Mouse (Mus musculus): ENCODE results near the gene Parp1. TPM values are rescaled to one million over a fixed set of nuclear protein-coding genes. Genes with fewer than 3 reads are reported as not detected.
A peak's percentile ranks its signal among the peaks of the same experiment; 100 is the strongest.
"Not testable (repeated sequence)": the region's sequence is repeated elsewhere in the genome, so short reads cannot be mapped to it uniquely, and the experiment has no call there.

Parp1 gene
- polyA plus RNA-seq, 1 experiment from 2014 or later = 109 TPM

DNA sequence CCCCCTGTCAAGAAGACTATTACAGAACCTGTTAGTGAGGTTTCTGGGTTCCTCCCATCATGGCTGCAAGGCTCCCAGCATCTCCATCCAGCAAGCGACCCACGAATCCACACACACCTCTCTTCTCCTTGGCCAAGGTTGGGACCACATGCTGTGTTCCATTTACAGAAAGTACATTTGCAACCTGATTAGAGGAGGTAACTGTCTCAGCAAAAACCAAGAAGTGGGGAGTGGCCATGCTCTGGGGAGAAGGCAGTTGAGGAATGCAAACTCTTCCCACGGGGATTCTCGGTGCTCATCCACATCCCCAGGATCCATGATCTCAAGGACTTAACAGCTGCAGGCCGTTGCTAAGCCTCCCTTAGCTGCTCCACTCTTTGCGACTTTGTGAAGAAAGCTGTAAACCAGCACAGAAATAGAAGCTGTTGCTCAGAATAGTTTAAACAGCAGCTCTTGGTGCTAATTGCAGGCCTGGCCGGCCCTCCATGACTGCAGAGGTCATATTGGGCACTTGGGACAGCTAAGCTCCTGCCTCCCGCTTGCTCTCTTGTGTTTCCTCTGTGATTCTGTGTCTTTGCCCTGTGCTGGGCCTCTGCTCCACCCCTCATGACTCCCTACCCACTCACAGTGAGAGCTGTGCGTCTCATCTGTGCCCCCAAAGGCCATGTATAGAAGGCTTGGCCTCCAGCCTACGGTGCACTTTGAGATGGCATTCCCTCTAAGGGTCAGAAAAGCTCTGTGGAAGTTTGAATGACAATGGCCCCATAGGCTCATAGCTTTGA lies 38.3 kb downstream of the Parp1 start:
- Histone ChIP-seq H3K4me2 (replicated peaks) (no peak overlapping the region), H3K4me1 (replicated peaks) (no peaks in the 10 kb centered on the region), H3K9ac (no peak overlapping the region), H3K36me3 (peaks cover 2% of the 10 kb centered on the region; the same call in 1 of the 2 replicates), H3K27me3 (replicated peaks) (no peaks in the 10 kb centered on the region), H3K27ac (no peak overlapping the region), H3K9me3 (no peaks in the 10 kb centered on the region), H3K4me3 (replicated peaks) (no peak overlapping the region)
- WGBS = 69% methylated on average over 10 of the region's 10 CpGs
- no peak for ATAC-seq

DNA sequence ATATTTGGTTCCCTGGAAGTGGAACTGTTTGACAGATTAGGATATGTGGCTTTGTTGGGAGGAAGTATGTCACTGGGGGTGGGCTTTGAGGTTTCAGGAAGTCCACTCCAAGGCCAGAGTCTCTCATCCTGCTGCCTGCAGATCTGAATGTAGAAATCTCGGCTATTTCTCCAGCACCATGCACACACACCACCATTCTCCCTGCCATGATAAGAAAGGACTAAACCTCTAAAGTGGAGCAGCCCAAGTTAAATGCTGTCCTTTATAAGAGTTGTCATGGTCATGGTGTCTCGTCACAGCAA lies 38.8 kb downstream of the Parp1 start:
- Histone ChIP-seq H3K9me3 (no peaks in the 10 kb centered on the region), H3K4me1 (replicated peaks) (no peaks in the 10 kb centered on the region), H3K27ac (no peak overlapping the region), H3K36me3 (peaks cover 2% of the 10 kb centered on the region; the same call in 1 of the 2 replicates), H3K4me2 (replicated peaks) (no peak overlapping the region), H3K27me3 (replicated peaks) (no peaks in the 10 kb centered on the region), H3K4me3 (replicated peaks) (no peak overlapping the region), H3K9ac (no peak overlapping the region)
- ATAC-seq = no peak
- WGBS = 84% methylated on average over 2 of the region's 2 CpGs

DNA sequence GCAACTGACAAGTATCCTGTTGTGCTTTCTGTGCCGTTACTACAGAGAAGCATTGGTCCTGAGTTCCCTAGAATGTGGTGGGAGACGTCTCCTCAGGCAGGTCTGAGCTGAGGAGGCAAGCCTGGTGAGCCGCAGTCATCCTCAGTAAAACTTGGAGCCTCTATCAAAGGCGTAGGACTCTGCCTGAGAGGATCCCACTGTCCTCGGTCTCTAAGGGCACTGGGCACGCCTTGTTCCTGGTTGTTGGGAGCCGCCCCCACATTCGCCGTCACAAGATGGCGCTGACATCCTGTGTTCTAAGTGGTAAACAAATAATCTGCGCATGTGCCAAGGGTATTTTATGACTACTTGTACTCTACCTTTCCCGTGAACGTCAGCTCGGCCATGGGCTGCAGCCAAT lies 43.1 kb downstream of the Parp1 start:
- H3K36me3 ChIP-seq; H3K4me1 ChIP-seq (replicated peaks); H3K27me3 ChIP-seq (replicated peaks); H3K9ac ChIP-seq; ATAC-seq; H3K9me3 ChIP-seq; H3K4me3 ChIP-seq (replicated peaks); H3K4me2 ChIP-seq (replicated peaks); H3K27ac ChIP-seq: not testable (repeated sequence)
- 93% methylated on average over 11 of the region's 14 CpGs for WGBS

DNA sequence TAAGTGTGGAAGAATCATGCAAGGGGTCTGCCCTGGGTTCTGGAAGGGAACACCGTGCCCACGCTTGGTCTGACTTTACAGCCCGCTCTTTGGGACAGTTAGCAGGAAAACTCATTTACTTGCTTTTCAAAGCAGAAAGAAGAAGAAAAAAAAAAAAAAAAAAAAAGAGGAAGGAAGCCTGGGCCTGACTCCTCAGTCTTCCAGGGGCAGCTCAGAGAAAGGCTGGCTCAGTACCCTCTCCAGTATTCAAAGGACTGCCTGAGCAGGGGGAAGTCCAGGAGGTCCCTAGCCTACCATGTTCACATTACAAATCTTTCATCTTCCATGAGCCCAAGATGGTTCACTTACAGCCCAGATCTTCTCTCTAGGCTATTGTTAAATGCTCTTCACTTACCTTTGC lies 48.0 kb downstream of the Parp1 start:
- no peak for ATAC-seq
- WGBS = 99% methylated on average over 3 of the region's 3 CpGs
- Histone ChIP-seq H3K4me1 (replicated peaks) (no peaks in the 10 kb centered on the region), H3K9ac (no peak overlapping the region), H3K27me3 (replicated peaks) (no peaks in the 10 kb centered on the region), H3K4me2 (replicated peaks) (no peak overlapping the region), H3K4me3 (replicated peaks) (no peak overlapping the region), H3K9me3 (no peaks in the 10 kb centered on the region), H3K36me3 (no peaks in the 10 kb centered on the region), H3K27ac (no peak overlapping the region)

DNA sequence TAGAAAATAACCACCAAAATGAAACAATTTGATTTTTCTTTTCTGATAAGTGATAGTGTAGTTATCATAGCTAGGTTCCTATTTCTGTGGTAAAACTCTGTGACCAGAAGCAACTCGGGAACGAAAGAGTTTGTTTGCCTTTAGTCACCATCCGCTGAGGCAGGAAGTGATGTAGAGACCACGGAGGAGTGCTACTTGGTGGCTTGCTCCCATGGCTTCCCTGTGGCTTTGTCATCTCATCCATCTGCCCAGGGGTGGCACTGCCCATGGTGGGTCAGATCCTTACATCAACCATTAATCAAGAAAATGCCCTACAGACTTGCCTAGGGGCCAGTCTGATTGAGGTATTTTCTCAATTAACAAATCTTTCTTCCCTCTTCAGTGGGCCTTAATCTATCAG lies 53.7 kb downstream of the Parp1 start:
- Histone ChIP-seq H3K9me3 (no peaks in the 10 kb centered on the region), H3K27ac (no peak overlapping the region), H3K36me3 (no peaks in the 10 kb centered on the region), H3K4me3 (replicated peaks) (no peak overlapping the region), H3K4me2 (replicated peaks) (no peak overlapping the region), H3K9ac (no peak overlapping the region), H3K4me1 (replicated peaks) (no peaks in the 10 kb centered on the region), H3K27me3 (replicated peaks) (no peaks in the 10 kb centered on the region)
- WGBS = 81% methylated on average over 4 of the region's 4 CpGs
- ATAC-seq = no peak

DNA sequence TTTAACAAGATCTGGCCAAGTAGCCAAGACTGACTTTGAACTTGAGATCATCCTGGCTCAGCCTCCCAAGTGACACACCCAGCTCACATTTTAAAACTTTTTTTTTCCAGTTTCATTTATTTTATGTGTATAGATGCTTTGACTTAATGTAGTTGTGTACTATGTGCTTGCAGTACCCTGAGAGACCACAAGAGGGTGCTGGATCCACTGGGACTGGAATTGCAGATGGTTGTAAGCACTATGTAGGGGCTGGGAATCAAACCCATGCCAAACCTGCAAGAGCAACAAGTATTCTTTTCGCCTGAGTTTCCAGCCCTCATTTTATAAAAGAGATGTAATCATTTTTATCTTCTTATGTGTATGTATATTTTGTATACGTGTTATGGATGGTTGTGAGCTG lies 55.2 kb downstream of the Parp1 start:
- H3K9ac ChIP-seq = no peak overlapping the region
- H3K27ac ChIP-seq = no peak overlapping the region
- no peaks in the 10 kb centered on the region for H3K9me3 ChIP-seq
- no peak for ATAC-seq
- no peak overlapping the region for H3K4me3 ChIP-seq (replicated peaks)
- no peaks in the 10 kb centered on the region for H3K27me3 ChIP-seq (replicated peaks)
- H3K36me3 ChIP-seq = no peaks in the 10 kb centered on the region
- H3K4me1 ChIP-seq (replicated peaks) = no peaks in the 10 kb centered on the region
- no peak overlapping the region for H3K4me2 ChIP-seq (replicated peaks)
- WGBS = 88% methylated on average over 2 of the region's 2 CpGs

DNA sequence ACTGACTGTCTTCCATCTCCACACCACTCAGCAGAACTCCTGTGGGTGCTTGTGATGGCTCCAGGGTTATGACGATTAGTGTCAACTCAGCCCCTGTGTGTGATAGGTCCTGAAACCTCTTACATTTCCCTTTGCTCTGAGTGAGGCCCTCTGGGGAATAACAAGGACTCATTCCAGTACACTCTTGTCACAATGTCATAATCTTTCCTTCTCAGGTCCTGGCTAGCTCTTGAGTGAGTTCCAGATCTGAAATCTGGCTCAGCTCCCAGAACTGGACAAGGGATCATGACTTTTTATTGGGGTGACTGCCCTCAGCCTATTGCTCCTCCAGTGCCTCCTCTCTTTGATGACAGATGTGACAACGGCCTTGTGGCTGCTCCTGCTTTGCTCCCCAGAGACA lies 57.4 kb downstream of the Parp1 start:
- no peaks in the 10 kb centered on the region for H3K27me3 ChIP-seq (replicated peaks)
- no peaks in the 10 kb centered on the region for H3K4me1 ChIP-seq (replicated peaks)
- H3K9me3 ChIP-seq = no peaks in the 10 kb centered on the region
- no peak overlapping the region for H3K9ac ChIP-seq
- 74% methylated on average over 2 of the region's 2 CpGs for WGBS
- ATAC-seq = no peak
- no peak overlapping the region for H3K27ac ChIP-seq
- H3K36me3 ChIP-seq = no peaks in the 10 kb centered on the region
- no peak overlapping the region for H3K4me2 ChIP-seq (replicated peaks)
- H3K4me3 ChIP-seq (replicated peaks) = no peak overlapping the region

DNA sequence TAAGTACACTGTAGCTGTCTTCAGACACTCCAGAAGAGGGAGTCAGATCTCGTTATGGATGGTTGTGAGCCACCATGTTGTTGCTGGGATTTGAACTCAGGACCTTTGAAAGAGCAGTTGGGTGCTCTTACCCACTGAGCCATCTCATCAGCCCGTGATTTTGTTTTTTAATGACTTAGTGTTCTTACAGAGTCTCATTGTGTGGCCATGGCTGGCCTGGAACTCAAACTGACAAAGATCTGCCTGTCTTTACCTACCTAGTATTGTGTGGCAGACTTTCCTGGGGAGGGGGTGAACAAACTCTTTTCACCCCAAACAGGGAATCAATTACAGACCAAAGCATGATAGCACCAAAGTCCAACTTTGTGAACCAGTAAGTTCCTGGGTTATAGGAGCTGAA lies 69.1 kb downstream of the Parp1 start:
- not testable (repeated sequence) for H3K4me2 ChIP-seq (replicated peaks); H3K4me3 ChIP-seq (replicated peaks); ATAC-seq; H3K36me3 ChIP-seq; H3K9me3 ChIP-seq; H3K27me3 ChIP-seq (replicated peaks); H3K27ac ChIP-seq; H3K9ac ChIP-seq
- WGBS = 83% methylated on average over 2 of the region's 2 CpGs
- H3K4me1 ChIP-seq (replicated peaks) = peaks cover 16% of the 10 kb centered on the region

DNA sequence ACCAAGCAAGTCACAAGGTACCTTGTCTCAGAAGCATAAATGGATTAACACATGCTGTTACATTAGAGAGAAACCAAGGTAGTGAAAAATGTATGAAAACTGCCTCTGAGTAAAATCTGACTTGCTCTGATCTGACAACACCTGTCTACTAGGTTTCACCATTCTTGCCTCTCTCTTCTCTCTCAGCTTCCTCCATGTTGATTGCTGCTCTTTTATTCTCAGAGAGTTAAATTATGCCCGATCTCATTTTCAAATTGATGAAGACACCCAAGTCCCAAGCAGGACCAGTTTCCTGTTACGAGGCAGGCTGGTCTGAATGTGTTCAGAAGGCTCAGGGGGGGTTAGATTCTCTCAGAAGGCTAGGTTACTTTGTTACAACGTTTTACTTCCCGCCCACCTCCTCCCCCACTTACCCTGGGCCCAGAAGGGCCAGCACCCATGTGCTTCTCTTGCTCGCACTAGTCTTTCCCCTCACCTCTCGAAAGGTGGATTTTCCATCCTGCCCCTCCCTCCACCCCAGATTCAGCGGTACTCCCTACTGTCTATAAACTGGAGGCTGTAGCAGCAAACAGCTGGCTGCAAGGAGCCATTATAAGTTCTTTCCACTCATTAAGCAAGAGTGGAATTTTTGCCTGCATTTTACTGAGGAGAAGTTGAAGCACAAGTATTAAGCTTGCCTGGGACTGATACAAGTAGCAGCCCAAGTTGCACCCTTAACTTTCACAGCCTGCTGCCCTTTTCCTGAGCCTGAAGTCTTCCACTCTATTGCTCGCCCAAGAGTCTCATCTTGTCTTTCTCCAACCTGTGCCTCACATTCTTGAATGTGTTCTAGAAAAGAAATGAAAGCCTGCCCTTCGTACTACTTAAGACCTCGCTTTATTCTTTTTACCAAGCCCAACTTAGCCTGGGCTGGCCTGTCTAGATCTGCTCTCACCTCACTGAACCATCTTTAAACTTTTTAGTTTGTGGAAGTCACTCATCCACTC lies 71.0 kb downstream of the Parp1 start:
- H3K4me1 ChIP-seq (replicated peaks) = peaks cover 16% of the 10 kb centered on the region
- H3K9ac ChIP-seq = peak overlapping the region; percentile 95
- no peak for ATAC-seq
- H3K4me3 ChIP-seq (replicated peaks) = peak overlapping the region; percentile 98
- H3K27me3 ChIP-seq (replicated peaks) = no peaks in the 10 kb centered on the region
- 58% methylated on average over 10 of the region's 10 CpGs for WGBS
- no peak overlapping the region for H3K27ac ChIP-seq
- no peaks in the 10 kb centered on the region for H3K9me3 ChIP-seq
- H3K4me2 ChIP-seq (replicated peaks) = peak overlapping the region; percentile 85
- no peaks in the 10 kb centered on the region for H3K36me3 ChIP-seq

DNA sequence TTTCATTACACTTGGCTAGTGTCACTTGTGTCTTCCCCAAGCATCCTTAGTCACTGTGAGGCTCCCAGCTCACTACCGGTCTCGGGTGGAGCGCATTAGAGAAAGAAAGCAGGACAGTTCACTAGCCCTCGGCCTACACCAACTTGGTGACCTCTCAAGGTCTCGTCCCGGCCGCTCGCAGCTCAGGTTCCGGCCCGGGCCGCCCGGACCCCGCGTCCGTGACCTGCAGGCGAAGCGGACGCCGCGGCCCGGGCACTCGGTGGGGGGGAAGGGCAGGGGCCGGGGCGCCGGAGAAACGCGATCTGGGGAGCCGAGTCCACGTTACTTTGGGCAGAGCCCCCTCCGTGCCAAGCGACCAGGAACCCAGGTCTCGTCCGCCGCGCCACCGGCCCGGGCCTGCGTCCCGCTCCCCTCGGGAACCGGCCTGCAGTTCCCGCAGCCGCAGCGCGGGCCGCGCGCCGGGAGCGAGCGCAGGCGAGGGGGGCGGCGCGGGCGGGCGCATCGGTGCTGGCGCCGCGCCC lies 71.9 kb downstream of the Parp1 start:
- no peaks in the 10 kb centered on the region for H3K27me3 ChIP-seq (replicated peaks)
- peak overlapping the region; percentile 95 for H3K9ac ChIP-seq
- H3K4me3 ChIP-seq (replicated peaks) = peak overlapping the region; percentile 98
- no peaks in the 10 kb centered on the region for H3K9me3 ChIP-seq
- under 1% methylated on average over 43 of the region's 61 CpGs for WGBS
- H3K36me3 ChIP-seq = no peaks in the 10 kb centered on the region
- ATAC-seq = peak; percentile 48; the same call in 1 of the 2 replicates
- H3K27ac ChIP-seq = peak overlapping the region; percentile 95
- H3K4me2 ChIP-seq (replicated peaks) = peak overlapping the region; percentile 85
- peaks cover 16% of the 10 kb centered on the region for H3K4me1 ChIP-seq (replicated peaks)

DNA sequence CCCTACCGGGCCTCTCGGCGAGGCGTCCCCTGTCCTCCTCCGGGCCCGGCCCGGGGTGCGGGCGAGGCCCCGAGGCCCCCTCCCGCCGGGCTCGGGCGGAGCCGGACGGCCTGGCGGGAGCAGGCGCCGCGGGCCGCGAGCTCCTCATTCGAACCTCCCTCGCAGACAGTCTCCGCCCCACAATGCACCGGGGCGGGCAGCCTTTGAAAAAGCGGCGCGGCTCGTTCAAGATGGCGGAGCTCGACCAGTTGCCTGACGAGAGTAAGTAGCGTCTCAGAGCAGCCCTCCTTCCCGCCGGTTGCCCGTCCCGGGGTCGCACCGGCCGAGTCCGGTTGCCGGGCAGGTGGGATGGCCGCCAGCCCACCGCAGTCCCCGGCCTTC lies 72.4 kb downstream of the Parp1 start, which contains the start of gene Lin9:
TSS of gene Lin9 (plus strand) at position 14 of the 381 bp plus-strand sequence.
- Histone ChIP-seq H3K36me3 (no peaks in the 10 kb centered on the region), H3K27me3 (replicated peaks) (no peaks in the 10 kb centered on the region), H3K4me1 (replicated peaks) (peaks cover 16% of the 10 kb centered on the region), H3K9ac (peak within 1 kb of the TSS; percentile 95), H3K9me3 (no peaks in the 10 kb centered on the region), H3K4me2 (replicated peaks) (peak within 1 kb of the TSS; percentile 85), H3K27ac (peak within 1 kb of the TSS; percentile 95), H3K4me3 (replicated peaks) (peak within 1 kb of the TSS; percentile 98)
- peak; percentile 93 for ATAC-seq
- WGBS = under 1% methylated on average over 46 of the region's 47 CpGs

DNA sequence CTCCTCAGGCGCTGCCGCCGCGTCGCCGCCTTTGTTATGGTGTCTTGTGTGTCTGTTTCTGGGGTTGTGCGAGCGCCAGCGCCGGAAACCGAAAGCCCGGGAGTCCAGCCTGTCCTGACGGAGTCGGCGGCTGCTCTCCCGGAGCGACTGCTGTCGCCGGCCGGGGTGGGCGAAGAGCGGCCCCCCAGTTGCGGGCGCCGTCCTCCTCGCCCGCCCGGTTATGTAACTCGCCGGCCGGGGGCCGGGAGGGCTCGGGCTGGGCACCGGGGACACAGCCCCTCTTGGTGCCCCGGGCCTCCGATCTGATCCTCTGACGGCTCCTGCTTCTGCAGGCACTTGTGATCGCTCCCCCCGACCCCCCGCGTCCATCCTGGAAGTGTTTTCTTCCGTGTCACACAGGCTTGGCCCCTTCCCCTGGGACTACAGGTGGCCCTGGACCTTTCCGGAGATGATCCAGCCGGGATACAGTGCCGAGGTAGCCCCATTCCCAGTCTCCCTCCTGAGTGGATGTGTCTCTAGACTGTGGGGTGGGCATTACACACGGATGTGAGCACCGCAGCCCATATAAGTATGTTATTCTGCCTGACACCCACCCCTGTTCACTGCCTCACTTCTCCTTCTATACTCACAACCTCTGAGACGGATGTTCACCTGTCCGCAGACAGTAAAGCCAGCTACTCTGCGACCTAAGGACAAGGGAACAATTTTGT lies 72.9 kb downstream of the Parp1 start:
- Histone ChIP-seq H3K9ac (peak overlapping the region; percentile 95), H3K27me3 (replicated peaks) (no peaks in the 10 kb centered on the region), H3K27ac (peak overlapping the region; percentile 95), H3K36me3 (no peaks in the 10 kb centered on the region), H3K9me3 (no peaks in the 10 kb centered on the region), H3K4me3 (replicated peaks) (peak overlapping the region; percentile 98), H3K4me2 (replicated peaks) (peak overlapping the region; percentile 77), H3K4me1 (replicated peaks) (peaks cover 16% of the 10 kb centered on the region)
- peak; percentile 77 for ATAC-seq
- 2% methylated on average over 50 of the region's 50 CpGs for WGBS
